Mouse (Mus musculus): ENCODE results near the gene Cckar. TPM values are rescaled to one million over a fixed set of nuclear protein-coding genes. Genes with fewer than 3 reads are reported as not detected.
"Not testable (repeated sequence)": the region's sequence is repeated elsewhere in the genome, so short reads cannot be mapped to it uniquely, and the experiment has no call there.

The Cckar gene
- polyA plus RNA-seq, 1 experiment from 2014 or later, result 10.8 TPM

DNA sequence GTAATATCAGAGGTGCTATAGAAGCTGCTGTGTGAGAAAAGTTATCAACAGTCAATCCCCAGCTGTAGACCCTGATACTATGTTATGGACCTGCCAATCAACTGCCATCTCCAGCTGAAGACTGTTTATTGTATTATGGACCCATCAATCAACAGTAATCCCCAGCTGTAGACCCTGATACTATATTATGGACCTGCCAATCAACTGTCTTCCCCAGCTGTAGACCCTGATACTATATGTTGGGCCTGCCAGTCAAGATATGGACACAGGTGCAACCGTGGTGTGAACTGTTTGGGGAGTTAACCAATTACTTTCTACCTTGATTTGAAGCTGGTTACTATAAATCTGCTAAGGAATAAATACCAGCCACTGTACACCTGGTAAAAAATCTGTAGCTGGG lies 23.1 kb downstream of the Cckar start:
- H3K9ac ChIP-seq (replicated peaks; ENCODE audit: low read depth, low read length), result no peak overlapping the region

DNA sequence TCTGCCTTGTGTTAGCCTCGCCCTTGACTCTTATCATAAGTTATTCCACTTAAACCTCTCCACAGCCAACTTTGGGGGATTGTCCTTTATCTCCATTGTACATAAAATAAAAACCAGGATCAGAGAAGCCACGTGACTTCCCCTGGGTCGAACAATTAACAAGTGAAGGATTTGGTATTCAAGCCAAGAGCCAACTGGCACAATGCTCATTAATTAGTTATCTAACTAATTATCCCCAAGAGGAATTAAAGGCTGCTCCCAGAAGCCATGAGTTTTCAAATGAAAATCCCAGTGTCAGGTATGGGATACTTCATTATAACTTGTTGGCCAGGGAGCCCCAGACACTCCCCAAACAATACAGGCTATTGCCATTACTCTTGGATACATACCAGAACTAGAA lies 23.6 kb downstream of the Cckar start:
- ATAC-seq (ENCODE audit: insufficient number of reproducible peaks, insufficient read depth, low FRiP score, low read depth), result no peak
- H3K9me3 ChIP-seq (ENCODE audit: control insufficient read depth, low read depth, low read length), result no peaks in the 10 kb centered on the region
- H3K36me3 ChIP-seq (ENCODE audit: control insufficient read depth, insufficient read depth, low read length), result no peaks in the 10 kb centered on the region
- no peak overlapping the region for H3K4me2 ChIP-seq (replicated peaks; ENCODE audit: low read depth, low read length)
- H3K4me1 ChIP-seq (ENCODE audit: control insufficient read depth, insufficient read depth, low read length), result peaks cover 9% of the 10 kb centered on the region; the same call in 1 of the 2 replicates
- no peak overlapping the region for H3K9ac ChIP-seq (replicated peaks; ENCODE audit: low read depth, low read length)
- H3K4me3 ChIP-seq (ENCODE audit: low read depth, low read length), result no peak overlapping the region
- no peak overlapping the region for H3K27ac ChIP-seq (ENCODE audit: low read length)
- H3K27me3 ChIP-seq (ENCODE audit: control insufficient read depth, insufficient read depth, low read length), result no peaks in the 10 kb centered on the region
- WGBS, result 62% methylated on average over 3 of the region's 3 CpGs

More for the DNA sequence above, 23.1 kb downstream of the Cckar start:
- H3K36me3 ChIP-seq (ENCODE audit: control insufficient read depth, insufficient read depth, low read length), result no peaks in the 10 kb centered on the region
- WGBS, result 58% methylated on average over 1 of the region's 1 CpGs
- no peak overlapping the region for H3K27ac ChIP-seq (ENCODE audit: low read length)
- H3K27me3 ChIP-seq (ENCODE audit: control insufficient read depth, insufficient read depth, low read length), result no peaks in the 10 kb centered on the region
- no peaks in the 10 kb centered on the region for H3K9me3 ChIP-seq (ENCODE audit: control insufficient read depth, low read depth, low read length)
- no peak overlapping the region for H3K4me2 ChIP-seq (replicated peaks; ENCODE audit: low read depth, low read length)
- peaks cover 9% of the 10 kb centered on the region; the same call in 1 of the 2 replicates for H3K4me1 ChIP-seq (ENCODE audit: control insufficient read depth, insufficient read depth, low read length)
- no peak overlapping the region for H3K4me3 ChIP-seq (ENCODE audit: low read depth, low read length)
- no peak for ATAC-seq (ENCODE audit: insufficient number of reproducible peaks, insufficient read depth, low FRiP score, low read depth)

DNA sequence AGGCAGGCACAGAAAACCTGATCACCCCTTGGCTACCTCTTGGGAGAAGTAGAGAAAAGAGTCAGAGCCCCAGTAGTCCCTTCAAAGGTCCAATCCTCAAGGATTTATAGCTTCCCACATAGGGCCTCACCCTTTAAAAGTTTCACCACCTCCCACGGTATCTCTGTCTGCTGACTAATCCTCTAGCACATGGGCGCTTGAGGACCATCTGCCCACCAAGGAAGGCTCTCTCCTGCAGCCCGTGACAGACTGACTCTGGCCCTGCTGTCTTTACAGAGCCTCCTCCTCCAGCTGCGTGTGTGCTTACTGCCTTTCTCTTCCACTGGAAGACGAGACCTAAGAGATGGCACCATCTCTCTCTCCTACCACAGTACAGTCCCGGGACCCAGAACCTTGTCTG lies 27.9 kb downstream of the Cckar start:
- H3K36me3 ChIP-seq (ENCODE audit: control insufficient read depth, insufficient read depth, low read length), result no peaks in the 10 kb centered on the region
- no peak for ATAC-seq (ENCODE audit: insufficient number of reproducible peaks, insufficient read depth, low FRiP score, low read depth)
- no peak overlapping the region for H3K9ac ChIP-seq (replicated peaks; ENCODE audit: low read depth, low read length)
- H3K4me1 ChIP-seq (ENCODE audit: control insufficient read depth, insufficient read depth, low read length), result no peaks in the 10 kb centered on the region
- no peaks in the 10 kb centered on the region for H3K27me3 ChIP-seq (ENCODE audit: control insufficient read depth, insufficient read depth, low read length)
- H3K4me3 ChIP-seq (ENCODE audit: low read depth, low read length), result no peak overlapping the region
- no peak overlapping the region for H3K4me2 ChIP-seq (replicated peaks; ENCODE audit: low read depth, low read length)
- no peaks in the 10 kb centered on the region for H3K9me3 ChIP-seq (ENCODE audit: control insufficient read depth, low read depth, low read length)
- WGBS, result 63% methylated on average over 6 of the region's 6 CpGs
- no peak overlapping the region for H3K27ac ChIP-seq (ENCODE audit: low read length)

DNA sequence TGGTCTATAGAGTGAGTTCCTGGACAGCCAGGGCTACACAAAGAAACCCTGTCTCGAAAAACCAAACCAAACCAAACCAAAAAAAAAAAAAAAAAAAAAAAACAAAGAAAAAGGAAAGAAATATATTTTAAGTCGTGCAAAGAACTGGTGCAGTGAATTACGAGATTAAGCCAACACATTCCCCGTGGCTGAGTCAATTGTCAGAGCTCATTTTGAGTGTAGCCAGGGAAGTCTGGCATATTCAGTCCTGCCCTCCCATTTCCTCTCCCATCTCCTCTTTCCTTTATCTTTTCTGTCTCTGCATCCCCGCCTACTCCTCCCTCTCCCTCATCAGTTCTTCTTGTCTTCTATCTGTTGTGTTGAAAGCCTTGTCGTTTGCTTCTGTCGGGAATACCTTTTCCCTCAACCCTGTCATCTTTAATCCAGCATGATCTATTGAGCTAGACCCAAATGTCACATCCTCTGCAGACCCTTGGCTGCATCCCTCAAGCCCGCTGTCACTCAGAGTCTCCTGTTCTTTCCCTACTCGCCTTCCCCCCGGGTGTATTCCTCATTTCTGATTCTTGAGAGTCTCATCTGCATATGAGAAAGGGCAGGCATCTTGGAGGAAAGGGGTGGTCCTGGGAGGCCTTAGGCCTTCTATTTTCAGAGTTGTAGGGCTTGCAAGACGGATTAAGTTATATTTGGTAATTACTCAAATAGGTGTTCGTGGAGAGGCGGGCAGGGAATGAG lies 29.3 kb downstream of the Cckar start:
- Histone ChIP-seq H3K4me2 (replicated peaks; ENCODE audit: low read depth, low read length) (no peak overlapping the region), H3K4me1 (ENCODE audit: control insufficient read depth, insufficient read depth, low read length) (no peaks in the 10 kb centered on the region), H3K9ac (replicated peaks; ENCODE audit: low read depth, low read length) (no peak overlapping the region), H3K27ac (ENCODE audit: low read length) (no peak overlapping the region), H3K4me3 (ENCODE audit: low read depth, low read length) (no peak overlapping the region), H3K27me3 (ENCODE audit: control insufficient read depth, insufficient read depth, low read length) (no peaks in the 10 kb centered on the region), H3K9me3 (ENCODE audit: control insufficient read depth, low read depth, low read length) (no peaks in the 10 kb centered on the region), H3K36me3 (ENCODE audit: control insufficient read depth, insufficient read depth, low read length) (no peaks in the 10 kb centered on the region)
- WGBS, result 51% methylated on average over 13 of the region's 13 CpGs
- no peak for ATAC-seq (ENCODE audit: insufficient number of reproducible peaks, insufficient read depth, low FRiP score, low read depth)

DNA sequence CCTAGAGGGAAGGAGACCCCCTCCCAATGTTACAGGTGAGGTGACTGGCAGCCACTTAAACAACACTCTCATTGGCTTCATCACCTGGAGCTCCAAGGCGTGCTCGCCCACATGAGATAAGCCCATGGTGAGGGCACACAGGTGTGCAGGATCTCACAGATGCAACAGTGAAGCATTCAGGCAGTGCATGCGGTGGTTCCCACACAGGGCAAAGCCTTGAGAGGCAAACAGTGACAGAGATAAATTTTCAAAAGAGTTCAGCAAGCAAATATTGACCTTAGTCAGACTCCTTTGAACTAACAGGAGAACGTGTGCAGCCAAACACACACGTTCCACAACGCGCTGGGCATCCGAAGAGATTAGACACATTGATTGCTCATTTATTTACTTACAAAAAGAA lies 30.8 kb downstream of the Cckar start:
- Histone ChIP-seq H3K36me3 (ENCODE audit: control insufficient read depth, insufficient read depth, low read length) (no peaks in the 10 kb centered on the region), H3K27ac (ENCODE audit: low read length) (no peak overlapping the region), H3K9ac (replicated peaks; ENCODE audit: low read depth, low read length) (no peak overlapping the region), H3K4me1 (ENCODE audit: control insufficient read depth, insufficient read depth, low read length) (no peaks in the 10 kb centered on the region), H3K27me3 (ENCODE audit: control insufficient read depth, insufficient read depth, low read length) (no peaks in the 10 kb centered on the region), H3K4me3 (ENCODE audit: low read depth, low read length) (no peak overlapping the region), H3K4me2 (replicated peaks; ENCODE audit: low read depth, low read length) (no peak overlapping the region), H3K9me3 (ENCODE audit: control insufficient read depth, low read depth, low read length) (no peaks in the 10 kb centered on the region)
- ATAC-seq (ENCODE audit: insufficient number of reproducible peaks, insufficient read depth, low FRiP score, low read depth), result peak; percentile 90
- whole genome bisulfite sequencing, result 60% methylated on average over 8 of the region's 8 CpGs

DNA sequence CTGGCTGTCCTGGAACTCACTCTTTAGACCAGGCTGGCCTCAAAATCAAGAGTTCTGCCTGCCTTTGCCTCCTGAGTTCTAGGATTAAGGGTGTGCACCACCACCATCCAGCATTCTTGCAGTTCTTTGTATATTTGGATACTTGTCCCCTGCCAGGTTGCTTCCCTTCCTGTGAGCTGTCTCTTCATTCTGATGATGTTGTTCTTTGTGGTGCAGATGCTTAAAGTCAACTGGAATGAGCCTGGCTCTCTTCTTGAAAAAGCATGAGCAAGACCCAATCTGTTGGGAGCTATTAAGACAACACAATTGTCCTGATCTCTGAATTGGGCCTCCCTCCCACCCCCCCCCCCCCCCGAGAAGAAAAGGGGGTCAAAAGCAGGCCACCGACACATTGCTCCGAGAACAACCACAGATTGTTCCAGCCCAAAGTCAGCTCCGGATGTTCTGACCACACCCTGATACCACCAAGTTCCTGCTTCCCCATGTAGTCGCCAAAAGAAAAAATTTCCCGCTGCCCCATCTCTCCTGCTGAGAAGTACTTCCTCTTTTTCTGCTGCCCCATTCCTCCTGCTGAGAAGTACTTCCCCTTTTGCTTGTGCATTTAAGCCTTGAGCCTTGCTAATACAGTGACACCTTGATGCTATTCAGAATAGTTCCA lies 33.9 kb downstream of the Cckar start:
- H3K9me3 ChIP-seq (ENCODE audit: control insufficient read depth, low read depth, low read length); H3K27ac ChIP-seq (ENCODE audit: low read length); H3K4me1 ChIP-seq (ENCODE audit: control insufficient read depth, insufficient read depth, low read length); H3K4me2 ChIP-seq (replicated peaks; ENCODE audit: low read depth, low read length); H3K27me3 ChIP-seq (ENCODE audit: control insufficient read depth, insufficient read depth, low read length); H3K36me3 ChIP-seq (ENCODE audit: control insufficient read depth, insufficient read depth, low read length); H3K9ac ChIP-seq (replicated peaks; ENCODE audit: low read depth, low read length); H3K4me3 ChIP-seq (ENCODE audit: low read depth, low read length); ATAC-seq (ENCODE audit: insufficient number of reproducible peaks, insufficient read depth, low FRiP score, low read depth): not testable (repeated sequence)
- WGBS, result 93% methylated on average over 6 of the region's 6 CpGs

DNA sequence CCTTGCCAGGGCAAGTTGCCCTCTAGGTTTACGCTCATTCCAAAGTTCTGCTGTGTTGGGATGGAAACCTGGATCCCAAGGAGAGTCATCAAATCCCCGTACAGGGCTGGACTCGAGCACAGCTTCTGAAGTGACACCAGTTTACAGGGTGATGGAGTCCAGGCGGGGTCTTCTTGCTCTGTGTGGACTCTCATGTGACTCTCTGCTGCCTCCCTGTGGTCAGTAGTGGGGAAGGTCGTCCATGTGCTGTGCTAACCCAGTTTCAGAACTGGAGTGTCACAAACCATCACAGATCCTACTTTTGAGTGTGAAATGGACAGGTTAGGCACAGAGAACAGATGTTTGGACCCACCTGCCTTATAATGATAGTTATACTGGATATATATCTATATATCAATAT lies 35.2 kb downstream of the Cckar start:
- H3K27ac ChIP-seq (ENCODE audit: low read length), result no peak overlapping the region

DNA sequence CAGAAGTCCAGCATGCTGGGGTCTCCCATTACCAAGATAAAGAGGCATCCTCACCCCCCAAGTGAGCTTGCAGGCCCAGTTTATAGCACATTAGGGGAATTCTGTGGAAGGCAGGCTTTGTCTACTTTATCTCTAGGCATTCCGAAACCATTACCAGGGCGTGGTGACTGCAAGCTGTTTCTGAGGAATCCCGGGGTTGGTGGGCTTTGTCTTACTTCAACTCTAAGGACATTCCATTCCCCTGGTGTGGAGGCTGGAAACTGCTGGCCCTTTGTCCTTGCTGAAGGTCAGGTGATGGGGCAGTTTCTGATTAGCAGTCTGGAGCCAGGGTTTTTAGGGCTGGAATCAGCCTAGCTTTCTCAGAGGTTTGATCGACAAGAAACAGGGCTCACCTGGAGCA lies 36.0 kb downstream of the Cckar start:
- Histone ChIP-seq H3K4me2 (replicated peaks; ENCODE audit: low read depth, low read length) (no peak overlapping the region), H3K9me3 (ENCODE audit: control insufficient read depth, low read depth, low read length) (no peaks in the 10 kb centered on the region), H3K4me3 (ENCODE audit: low read depth, low read length) (no peak overlapping the region), H3K9ac (replicated peaks; ENCODE audit: low read depth, low read length) (no peak overlapping the region), H3K36me3 (ENCODE audit: control insufficient read depth, insufficient read depth, low read length) (no peaks in the 10 kb centered on the region), H3K27ac (ENCODE audit: low read length) (no peak overlapping the region), H3K4me1 (ENCODE audit: control insufficient read depth, insufficient read depth, low read length) (no peaks in the 10 kb centered on the region), H3K27me3 (ENCODE audit: control insufficient read depth, insufficient read depth, low read length) (no peaks in the 10 kb centered on the region)
- 65% methylated on average over 4 of the region's 4 CpGs for WGBS
- ATAC-seq (ENCODE audit: insufficient number of reproducible peaks, insufficient read depth, low FRiP score, low read depth), result no peak

More for the DNA sequence above, 35.2 kb downstream of the Cckar start:
- Histone ChIP-seq H3K9me3 (ENCODE audit: control insufficient read depth, low read depth, low read length) (no peaks in the 10 kb centered on the region), H3K4me2 (replicated peaks; ENCODE audit: low read depth, low read length) (no peak overlapping the region), H3K36me3 (ENCODE audit: control insufficient read depth, insufficient read depth, low read length) (no peaks in the 10 kb centered on the region), H3K4me3 (ENCODE audit: low read depth, low read length) (no peak overlapping the region), H3K4me1 (ENCODE audit: control insufficient read depth, insufficient read depth, low read length) (no peaks in the 10 kb centered on the region), H3K9ac (replicated peaks; ENCODE audit: low read depth, low read length) (no peak overlapping the region), H3K27me3 (ENCODE audit: control insufficient read depth, insufficient read depth, low read length) (no peaks in the 10 kb centered on the region)
- ATAC-seq (ENCODE audit: insufficient number of reproducible peaks, insufficient read depth, low FRiP score, low read depth), result peak; percentile 78; the same call in 1 of the 2 replicates
- WGBS, result 21% methylated on average over 5 of the region's 5 CpGs
